Mouse (Mus musculus): ENCODE data around the gene Nemp1. TPM values are rescaled to one million over a fixed set of nuclear protein-coding genes. Genes with fewer than 3 reads are reported as not detected.
A peak's percentile ranks its signal among the peaks of the same experiment; 100 is the strongest.

The Nemp1 gene
- total RNA-seq, 1 experiment = 23.6 TPM

GRCm38 (mm10) chr10:127736266-127736665, 69.6 kb downstream of the Nemp1 start:
- in situ Hi-C loops (cut with MboI; ENCODE audit: low sequenced_read_pairs in 2 of 2, unreplicated experiment in 2 of 2) = no loop called here
- Histone ChIP-seq H3K27ac (ENCODE audit: insufficient read depth, low read depth, low read length, poor library complexity, severe bottlenecking) (no peak overlapping the region), H3K36me3 (ENCODE audit: control insufficient read depth, insufficient read depth, low read length, poor library complexity, severe bottlenecking) (no peaks in the 10 kb centered on the region; the same call in 1 of the 2 replicates), H3K9ac (ENCODE audit: insufficient read depth, low read depth, low read length, poor library complexity, severe bottlenecking) (no peak overlapping the region), H3K4me3 (ENCODE audit: insufficient read depth in 1 of 2, low read depth in 1 of 2, low read length in 2 of 2, poor library complexity in 1 of 2, severe bottlenecking in 1 of 2) (no peak overlapping the region), H3K9me3 (ENCODE audit: control insufficient read depth, insufficient read depth, low read depth, low read length) (no peaks in the 10 kb centered on the region), H3K4me1 (ENCODE audit: control insufficient read depth in 2 of 2, insufficient read depth in 2 of 2, low read length in 2 of 2, poor library complexity in 1 of 2) (peaks cover 2 to 11% of the 10 kb centered on the region in 2 experiments; a peak in 2 of 4 replicates)
- no peak for DNase-seq (ENCODE audit: low read depth, low spot score)
- TF ChIP-seq ZC3H11A (IDR thresholded peaks at IDR 0.05; ENCODE audit: borderline replicate concordance, low read depth, low read length) (no peak), ZNF384 (IDR thresholded peaks at IDR 0.05; ENCODE audit: low read depth, low read length) (no peak)

- in situ Hi-C loops (cut with MboI; ENCODE audit: low sequenced_read_pairs in 2 of 2, unreplicated experiment in 2 of 2) = no loop called here
Measured at GRCm38 (mm10) chr10:127736916-127737315, 70.2 kb downstream of the Nemp1 start.

GRCm38 (mm10) chr10:127737552-127737951, 70.9 kb downstream of the Nemp1 start:
- no peaks in the 10 kb centered on the region for H3K9me3 ChIP-seq (ENCODE audit: control insufficient read depth, insufficient read depth, low read depth, low read length)
- peaks cover 9% of the 10 kb centered on the region for H3K36me3 ChIP-seq (ENCODE audit: control insufficient read depth, insufficient read depth, low read length, poor library complexity, severe bottlenecking)
- DNase-seq (ENCODE audit: low read depth, low spot score) = no peak
- H3K4me3 ChIP-seq (ENCODE audit: insufficient read depth in 1 of 2, low read depth in 1 of 2, low read length in 2 of 2, poor library complexity in 1 of 2, severe bottlenecking in 1 of 2) = no peak overlapping the region
- H3K27ac ChIP-seq (ENCODE audit: insufficient read depth, low read depth, low read length, poor library complexity, severe bottlenecking) = no peak overlapping the region
- TF ChIP-seq MAFK (IDR thresholded peaks at IDR 0.05; ENCODE audit: insufficient read depth, low read depth, low read length) = no peak
- no peak for TF ChIP-seq ZNF384 (IDR thresholded peaks at IDR 0.05; ENCODE audit: low read depth, low read length)
- no peak for TF ChIP-seq HCFC1 (IDR thresholded peaks at IDR 0.05; ENCODE audit: borderline replicate concordance, insufficient read depth, low read length)
- TF ChIP-seq CHD2 (IDR thresholded peaks at IDR 0.05; ENCODE audit: low read depth, low read length) = no peak
- TF ChIP-seq ZC3H11A (IDR thresholded peaks at IDR 0.05; ENCODE audit: borderline replicate concordance, low read depth, low read length) = no peak
- H3K4me1 ChIP-seq (ENCODE audit: control insufficient read depth in 2 of 2, insufficient read depth in 2 of 2, low read length in 2 of 2, poor library complexity in 1 of 2) = peaks cover 2 to 13% of the 10 kb centered on the region in 2 experiments; a peak in 2 of 4 replicates
- no peak overlapping the region for H3K9ac ChIP-seq (ENCODE audit: insufficient read depth, low read depth, low read length, poor library complexity, severe bottlenecking)
- in situ Hi-C loops (cut with MboI; ENCODE audit: low sequenced_read_pairs in 2 of 2, unreplicated experiment in 2 of 2) = no loop called here

More at GRCm38 (mm10) chr10:127736916-127737315, 70.2 kb downstream of the Nemp1 start:
- no peak overlapping the region for H3K27ac ChIP-seq (ENCODE audit: insufficient read depth, low read depth, low read length, poor library complexity, severe bottlenecking)
- H3K4me1 ChIP-seq (ENCODE audit: control insufficient read depth in 2 of 2, insufficient read depth in 2 of 2, low read length in 2 of 2, poor library complexity in 1 of 2) = peaks cover 2 to 13% of the 10 kb centered on the region in 2 experiments; a peak in 2 of 4 replicates
- TF ChIP-seq ZC3H11A (IDR thresholded peaks at IDR 0.05; ENCODE audit: borderline replicate concordance, low read depth, low read length) (no peak), ZNF384 (IDR thresholded peaks at IDR 0.05; ENCODE audit: low read depth, low read length) (no peak), HCFC1 (IDR thresholded peaks at IDR 0.05; ENCODE audit: borderline replicate concordance, insufficient read depth, low read length) (no peak), MAFK (IDR thresholded peaks at IDR 0.05; ENCODE audit: insufficient read depth, low read depth, low read length) (no peak), CHD2 (IDR thresholded peaks at IDR 0.05; ENCODE audit: low read depth, low read length) (no peak)
- peaks cover 2% of the 10 kb centered on the region for H3K36me3 ChIP-seq (ENCODE audit: control insufficient read depth, insufficient read depth, low read length, poor library complexity, severe bottlenecking)
- H3K9me3 ChIP-seq (ENCODE audit: control insufficient read depth, insufficient read depth, low read depth, low read length) = no peaks in the 10 kb centered on the region
- no peak for DNase-seq (ENCODE audit: low read depth, low spot score)
- no peak overlapping the region for H3K4me3 ChIP-seq (ENCODE audit: insufficient read depth in 1 of 2, low read depth in 1 of 2, low read length in 2 of 2, poor library complexity in 1 of 2, severe bottlenecking in 1 of 2)
- no peak overlapping the region for H3K9ac ChIP-seq (ENCODE audit: insufficient read depth, low read depth, low read length, poor library complexity, severe bottlenecking)

GRCm38 (mm10) chr10:127738151-127738882, 71.6 kb downstream of the Nemp1 start:
- no peak overlapping the region for H3K9ac ChIP-seq (ENCODE audit: insufficient read depth, low read depth, low read length, poor library complexity, severe bottlenecking)
- H3K4me3 ChIP-seq (ENCODE audit: insufficient read depth in 1 of 2, low read depth in 1 of 2, low read length in 2 of 2, poor library complexity in 1 of 2, severe bottlenecking in 1 of 2) = peak overlapping the region in 1 of 2 experiments; percentile 71; a peak in 1 of 4 replicates
- H3K9me3 ChIP-seq (ENCODE audit: control insufficient read depth, insufficient read depth, low read depth, low read length) = no peaks in the 10 kb centered on the region
- peaks cover 16% of the 10 kb centered on the region for H3K36me3 ChIP-seq (ENCODE audit: control insufficient read depth, insufficient read depth, low read length, poor library complexity, severe bottlenecking)
- TF ChIP-seq ZC3H11A (IDR thresholded peaks at IDR 0.05; ENCODE audit: borderline replicate concordance, low read depth, low read length) = peak; percentile 59; the same call in 1 of the 2 replicates
- TF ChIP-seq ZNF384 (IDR thresholded peaks at IDR 0.05; ENCODE audit: low read depth, low read length) = no peak
- in situ Hi-C loops (cut with MboI; ENCODE audit: low sequenced_read_pairs in 2 of 2, unreplicated experiment in 2 of 2) = no loop called here
- DNase-seq (ENCODE audit: low read depth, low spot score) = no peak
- H3K27ac ChIP-seq (ENCODE audit: insufficient read depth, low read depth, low read length, poor library complexity, severe bottlenecking) = no peak overlapping the region
- peaks cover 2 to 13% of the 10 kb centered on the region in 2 experiments; a peak in 2 of 4 replicates for H3K4me1 ChIP-seq (ENCODE audit: control insufficient read depth in 2 of 2, insufficient read depth in 2 of 2, low read length in 2 of 2, poor library complexity in 1 of 2)
